Mouse (Mus musculus) mouse trophoblast stem cell (cell line): ENCODE data around the gene Rtf2.

Experiments used
- in situ Hi-C, 2 experiments: fragments of 300-500 bp; cut with MseI, MboI; formaldehyde crosslinking; loops; 2 replicates in 1 of 2; 3 replicates in 1 of 2; pipeline ENCODE4 v1.15.1; 2025

Rtf2 gene

GRCm38 (mm10) chr2:172437371-172437952 lies 2.9 kb upstream of the Rtf2 start:
- in situ Hi-C loops: no loop called here

GRCm38 (mm10) chr2:172440640-172441005 lies 267 bp downstream of the Rtf2 start:
- in situ Hi-C loops: no loop called here

GRCm38 (mm10) chr2:172441176-172441575 lies 820 bp downstream of the Rtf2 start:
- in situ Hi-C loops: no loop called here

- in situ Hi-C loops: no loop called here
Observed at GRCm38 (mm10) chr2:172445617-172446016, 5.3 kb downstream of the Rtf2 start.

- in situ Hi-C loops: no loop called here
Observed at GRCm38 (mm10) chr2:172447317-172447716, 7.0 kb downstream of the Rtf2 start.

GRCm38 (mm10) chr2:172448329-172448728 lies 8.0 kb downstream of the Rtf2 start:
- in situ Hi-C loops: no loop called here

- in situ Hi-C loops: no loop called here
Observed at GRCm38 (mm10) chr2:172450640-172451039, 10.3 kb downstream of the Rtf2 start.

GRCm38 (mm10) chr2:172452031-172452430 lies 11.7 kb downstream of the Rtf2 start:
- in situ Hi-C loops: no loop called here

- in situ Hi-C loops: no loop called here
Observed at GRCm38 (mm10) chr2:172452458-172452857, 12.1 kb downstream of the Rtf2 start.

- in situ Hi-C loops: no loop called here
Observed at GRCm38 (mm10) chr2:172458496-172458895, 18.1 kb downstream of the Rtf2 start, which contains the start of gene Gcnt7. Gene Gcnt7, minus strand, starts transcription at chr2:172458596.

GRCm38 (mm10) chr2:172460647-172461046 lies 20.3 kb downstream of the Rtf2 start:
- in situ Hi-C loops: no loop called here

- in situ Hi-C loops: no loop called here
Observed at GRCm38 (mm10) chr2:172462813-172463212, 22.5 kb downstream of the Rtf2 start.

- in situ Hi-C loops: no loop called here
Observed at GRCm38 (mm10) chr2:172466427-172467132, 26.2 kb downstream of the Rtf2 start.

GRCm38 (mm10) chr2:172467206-172467605 lies 26.9 kb downstream of the Rtf2 start:
- in situ Hi-C loops: no loop called here

GRCm38 (mm10) chr2:172468346-172468819 lies 28.0 kb downstream of the Rtf2 start:
- in situ Hi-C loops: no loop called here

GRCm38 (mm10) chr2:172472318-172472717 lies 32.0 kb downstream of the Rtf2 start, which contains the start of gene Fam209:
Gene Fam209, plus strand, starts transcription at chr2:172472520.
- in situ Hi-C loops: loop anchor here in 1 of 2 experiments (10.0 kb wide), 1 partner anchor 302 kb away; no protein-coding TSS in a partner anchor

- in situ Hi-C loops: loop anchor here in 1 of 2 experiments (10.0 kb wide), 1 partner anchor 301 kb away; no protein-coding TSS in a partner anchor
Observed at GRCm38 (mm10) chr2:172473591-172473990, 33.2 kb downstream of the Rtf2 start.

- in situ Hi-C loops: loop anchor here (5.0 to 10.0 kb wide), 3 partner anchors 67 to 302 kb away; no protein-coding TSS in a partner anchor
Observed at GRCm38 (mm10) chr2:172474970-172475369, 34.6 kb downstream of the Rtf2 start.

- in situ Hi-C loops: loop anchor here (5.0 to 10.0 kb wide), 3 partner anchors 66 to 301 kb away; no protein-coding TSS in a partner anchor
Observed at GRCm38 (mm10) chr2:172476707-172477260, 36.4 kb downstream of the Rtf2 start.

- in situ Hi-C loops: loop anchor here (5.0 to 10.0 kb wide), 3 partner anchors 65 to 300 kb away; no protein-coding TSS in a partner anchor
Observed at GRCm38 (mm10) chr2:172477350-172477749, 37.0 kb downstream of the Rtf2 start.

GRCm38 (mm10) chr2:172477860-172478259 lies 37.5 kb downstream of the Rtf2 start:
- in situ Hi-C loops: loop anchor here (5.0 to 10.0 kb wide), 3 partner anchors 64 to 299 kb away; no protein-coding TSS in a partner anchor

- in situ Hi-C loops: no loop called here
Observed at GRCm38 (mm10) chr2:172480296-172480695, 39.9 kb downstream of the Rtf2 start.
